Mouse (Mus musculus): ENCODE measurements around the gene Ccnt2. TPM values are rescaled to one million over a fixed set of nuclear protein-coding genes. Genes with fewer than 3 reads are reported as not detected.

Gene Ccnt2
- polyA plus RNA-seq, 1 experiment from 2014 or later, result 57.7 TPM

- no peaks in the 10 kb centered on the region for H3K27me3 ChIP-seq (replicated peaks)
- 74% methylated on average over 7 of the region's 7 CpGs for WGBS
- ATAC-seq, result no peak
- H3K4me1 ChIP-seq (replicated peaks), result no peaks in the 10 kb centered on the region
- H3K9me3 ChIP-seq, result no peaks in the 10 kb centered on the region
- H3K27ac ChIP-seq, result no peak overlapping the region
- H3K4me3 ChIP-seq (replicated peaks), result no peak overlapping the region
- H3K36me3 ChIP-seq, result no peaks in the 10 kb centered on the region
- H3K9ac ChIP-seq, result no peak overlapping the region
- H3K4me2 ChIP-seq (replicated peaks), result no peak overlapping the region
Measured at GRCm38 (mm10) chr1:127850075-127850610, 76.2 kb downstream of the Ccnt2 start.

- WGBS, result 73% methylated on average over 14 of the region's 14 CpGs
- no peak within 1 kb of the TSS for H3K4me2 ChIP-seq (replicated peaks)
- no peak within 1 kb of the TSS for H3K27ac ChIP-seq
- no peak for ATAC-seq
- no peak within 1 kb of the TSS for H3K9ac ChIP-seq
- H3K4me3 ChIP-seq (replicated peaks), result no peak within 1 kb of the TSS
- H3K9me3 ChIP-seq, result no peaks in the 10 kb centered on the region
- no peaks in the 10 kb centered on the region for H3K4me1 ChIP-seq (replicated peaks)
- no peaks in the 10 kb centered on the region for H3K27me3 ChIP-seq (replicated peaks)
- no peaks in the 10 kb centered on the region for H3K36me3 ChIP-seq
Measured at GRCm38 (mm10) chr1:127854486-127855222, 80.7 kb downstream of the Ccnt2 start, which contains the start of gene Map3k19. Gene Map3k19, minus strand, starts transcription at chr1:127855031.

Other genes starting within 250 kb of the Ccnt2 start
- 0.85 and 0.88 TPM in 2 replicates for gene Tmem163, start 94.6 kb upstream of the Ccnt2 start, polyA plus RNA-seq (2015; fragmentation: Nextera tagmentation; extraction: Ambion mirVana)
- gene Acmsd, start 44.8 kb upstream of the Ccnt2 start, polyA plus RNA-seq (2015; fragmentation: Nextera tagmentation; extraction: Ambion mirVana), result 0.15 and 0.28 TPM in 2 replicates
- not detected in 2 replicates for gene Map3k19, start 80.9 kb downstream of the Ccnt2 start, polyA plus RNA-seq (2015; fragmentation: Nextera tagmentation; extraction: Ambion mirVana)
- 20.8 and 22.4 TPM in 2 replicates for gene Rab3gap1, start 94.6 kb downstream of the Ccnt2 start, polyA plus RNA-seq (2015; fragmentation: Nextera tagmentation; extraction: Ambion mirVana)

Measured in intestine, embryonic 15.5 days (tissue).